8 mouse cellular contexts compared by ENCODE assay signal in the genomic region with DNA sequence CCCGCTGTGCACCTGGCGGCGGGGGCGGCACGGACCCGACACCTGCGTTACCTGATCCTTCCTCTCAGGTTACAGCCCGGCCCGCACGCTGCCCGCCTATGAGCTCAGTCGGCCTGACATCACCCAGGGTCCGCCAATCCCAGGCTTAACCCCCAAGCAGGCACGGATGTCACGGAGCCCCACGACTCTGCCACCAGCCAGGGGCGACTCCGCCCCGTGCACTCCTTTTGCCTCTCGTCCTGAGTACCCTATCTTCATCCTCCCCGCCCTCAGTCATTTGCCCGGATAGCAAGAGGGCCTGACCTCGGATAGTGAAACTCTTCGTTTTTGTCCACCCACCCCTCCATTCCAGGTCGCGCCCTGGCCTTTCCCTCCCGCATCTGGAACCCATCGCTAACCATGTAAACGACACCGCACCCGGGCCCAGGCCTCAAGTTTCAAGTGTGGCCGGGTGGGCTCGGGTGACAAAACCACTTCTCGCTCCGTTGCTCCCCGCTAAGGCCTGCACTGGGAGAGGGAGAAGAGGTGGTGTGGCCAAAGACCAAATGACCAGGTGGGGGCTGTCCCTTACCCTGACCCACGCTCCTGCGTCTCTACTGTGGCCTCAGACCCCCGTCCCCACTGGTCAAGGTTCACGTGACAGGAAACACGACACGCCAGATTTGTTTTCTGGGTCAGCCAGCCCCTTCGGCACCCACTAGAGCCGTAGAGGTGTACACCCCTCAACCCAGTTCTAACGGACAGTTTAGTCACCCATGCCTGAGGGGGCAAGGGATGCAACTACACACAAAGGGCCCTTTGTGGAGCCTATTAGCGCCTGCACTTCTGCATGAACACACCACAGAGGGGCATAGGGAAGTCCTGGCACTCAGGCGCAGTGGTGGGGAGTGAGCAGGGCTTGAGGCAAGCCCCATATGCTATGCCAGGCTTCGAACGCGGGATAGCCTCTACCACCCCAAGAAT. TPM values are rescaled to one million over a fixed set of nuclear protein-coding genes. Genes with fewer than 3 reads are reported as not detected.
DNase-seq lines count a peak whose midpoint lies in the region; ATAC-seq lines count a peak whose summit lies in the region.

No protein-coding gene starts in this region.

- 6% methylated on average over 50 of the region's 50 CpGs for WGBS in heart, embryonic 11.5 days (ENCODE audit: insufficient replicate concordance)
- 5% methylated on average over 50 of the region's 50 CpGs for WGBS in hindbrain, embryonic 15.5 days
- WGBS in midbrain, embryonic 15.5 days, result 6% methylated on average over 50 of the region's 50 CpGs

- H3K27me3 ChIP-seq in heart, embryonic 11.5 days (ENCODE audit: control insufficient read depth, insufficient read depth, low read length), result peaks cover 82% of the 10 kb centered on the region
- peaks cover 77% of the 10 kb centered on the region for H3K27me3 ChIP-seq in hindbrain, embryonic 15.5 days
- peaks cover 76% of the 10 kb centered on the region for H3K27me3 ChIP-seq in midbrain, embryonic 15.5 days (replicated peaks)

- no peaks in the 10 kb centered on the region for H3K36me3 ChIP-seq in heart, embryonic 11.5 days (ENCODE audit: control insufficient read depth, insufficient read depth, low read length)
- H3K36me3 ChIP-seq in hindbrain, embryonic 15.5 days, result no peaks in the 10 kb centered on the region
- no peaks in the 10 kb centered on the region for H3K36me3 ChIP-seq in midbrain, embryonic 15.5 days (replicated peaks)

- DNase-seq in heart, adult 9 months (ENCODE audit: low spot score in 2 of 2), result no peak
- DNase-seq in ZHBTc4 (ENCODE audit: low read depth, low spot score), result peak; percentile 41
- no peak for DNase-seq in ovary, adult 18-20 months (ENCODE audit: low spot score)
- DNase-seq in cerebellum, adult 11 months, result no peak
- no peak for DNase-seq in frontal cortex, postnatal 10 days (ENCODE audit: low spot score in 2 of 2)

- no peaks in the 10 kb centered on the region for H3K9me3 ChIP-seq in heart, embryonic 11.5 days (replicated peaks; ENCODE audit: control insufficient read depth, low read length)
- H3K9me3 ChIP-seq in hindbrain, embryonic 15.5 days, result no peaks in the 10 kb centered on the region
- no peaks in the 10 kb centered on the region for H3K9me3 ChIP-seq in midbrain, embryonic 15.5 days

- no peak for ATAC-seq in heart, embryonic 11.5 days (replicated peaks; ENCODE audit: insufficient number of reproducible peaks, low FRiP score, low TSS enrichment)
- ATAC-seq in hindbrain, embryonic 15.5 days (ENCODE audit: low FRiP score, low read depth), result no peak; the same call in 1 of the 2 replicates
- no peak for ATAC-seq in midbrain, embryonic 15.5 days (replicated peaks)

- H3K9ac ChIP-seq in heart, embryonic 11.5 days (ENCODE audit: low read depth, low read length), result no peak overlapping the region
- H3K9ac ChIP-seq in hindbrain, embryonic 15.5 days, result no peak overlapping the region
- H3K9ac ChIP-seq in midbrain, embryonic 15.5 days, result no peak overlapping the region

- no peak overlapping the region for H3K27ac ChIP-seq in heart, embryonic 11.5 days (ENCODE audit: low read depth, low read length)
- no peak overlapping the region for H3K27ac ChIP-seq in hindbrain, embryonic 15.5 days (replicated peaks)
- H3K27ac ChIP-seq in midbrain, embryonic 15.5 days, result no peak overlapping the region

- H3K4me2 ChIP-seq in heart, embryonic 11.5 days, result peak overlapping the region; percentile 58
- H3K4me2 ChIP-seq in hindbrain, embryonic 15.5 days, result peak overlapping the region; percentile 53
- peak overlapping the region; percentile 56; the same call in 1 of the 2 replicates for H3K4me2 ChIP-seq in midbrain, embryonic 15.5 days

- H3K4me1 ChIP-seq in heart, embryonic 11.5 days (ENCODE audit: control insufficient read depth, insufficient read depth, low read length), result peaks cover 15% of the 10 kb centered on the region
- H3K4me1 ChIP-seq in hindbrain, embryonic 15.5 days (replicated peaks), result peaks cover 25% of the 10 kb centered on the region
- peaks cover 17% of the 10 kb centered on the region for H3K4me1 ChIP-seq in midbrain, embryonic 15.5 days

- peak overlapping the region; percentile 38 for H3K4me3 ChIP-seq in heart, embryonic 11.5 days (ENCODE audit: low read depth, low read length)
- H3K4me3 ChIP-seq in hindbrain, embryonic 15.5 days, result peak overlapping the region; percentile 31; the same call in 1 of the 2 replicates
- H3K4me3 ChIP-seq in midbrain, embryonic 15.5 days, result 0 out of 2 replicates have a peak overlapping the region, but pooled peaks have one; percentile 30

RNA-seq across cellular contexts. Expression of gene Tnfrsf25, which starts 16.4 kb away (rescaled TPM):
- polyA plus RNA-seq in heart, embryonic 11.5 days (2014; fragmentation: Nextera tagmentation; extraction: Ambion mirVana), result 0.27 and 0.58 TPM in 2 replicates
- polyA plus RNA-seq in hindbrain, embryonic 15.5 days (2015; fragmentation: Nextera tagmentation; extraction: Ambion mirVana), result 0.97 and 1.8 TPM in 2 replicates
- 0.80 and 1.0 TPM in 2 replicates for polyA plus RNA-seq in midbrain, embryonic 15.5 days (2015; fragmentation: Nextera tagmentation; extraction: Ambion mirVana)

RNA-seq across cellular contexts. Expression of gene Espn, which starts 20.1 kb away (rescaled TPM):
- 0.90 and 1.3 TPM in 2 replicates for polyA plus RNA-seq in heart, embryonic 11.5 days (2014; fragmentation: Nextera tagmentation; extraction: Ambion mirVana)
- 0.29 and 0.31 TPM in 2 replicates for polyA plus RNA-seq in hindbrain, embryonic 15.5 days (2015; fragmentation: Nextera tagmentation; extraction: Ambion mirVana)
- polyA plus RNA-seq in midbrain, embryonic 15.5 days (2015; fragmentation: Nextera tagmentation; extraction: Ambion mirVana), result 0.13 and 0.19 TPM in 2 replicates

RNA-seq across cellular contexts. Expression of gene Hes2, which starts 26.6 kb away (rescaled TPM):
- polyA plus RNA-seq in heart, embryonic 11.5 days (2014; fragmentation: Nextera tagmentation; extraction: Ambion mirVana), result 0.07 TPM in 1 of 2 replicates, not detected in the other
- not detected in 2 replicates for polyA plus RNA-seq in hindbrain, embryonic 15.5 days (2015; fragmentation: Nextera tagmentation; extraction: Ambion mirVana)
- polyA plus RNA-seq in midbrain, embryonic 15.5 days (2015; fragmentation: Nextera tagmentation; extraction: Ambion mirVana), result not detected in 2 replicates

RNA-seq across cellular contexts. Expression of gene Acot7, which starts 45.8 kb away (rescaled TPM):
- polyA plus RNA-seq in heart, embryonic 11.5 days (2014; fragmentation: Nextera tagmentation; extraction: Ambion mirVana), result 53.1 and 53.6 TPM in 2 replicates
- polyA plus RNA-seq in hindbrain, embryonic 15.5 days (2015; fragmentation: Nextera tagmentation; extraction: Ambion mirVana), result 427 and 433 TPM in 2 replicates
- 409 and 418 TPM in 2 replicates for polyA plus RNA-seq in midbrain, embryonic 15.5 days (2015; fragmentation: Nextera tagmentation; extraction: Ambion mirVana)

RNA-seq across cellular contexts. Expression of gene Plekhg5, which starts 59.8 kb away (rescaled TPM):
- 6.6 and 7.0 TPM in 2 replicates for polyA plus RNA-seq in heart, embryonic 11.5 days (2014; fragmentation: Nextera tagmentation; extraction: Ambion mirVana)
- polyA plus RNA-seq in hindbrain, embryonic 15.5 days (2015; fragmentation: Nextera tagmentation; extraction: Ambion mirVana), result 11.7 and 13.5 TPM in 2 replicates
- polyA plus RNA-seq in midbrain, embryonic 15.5 days (2015; fragmentation: Nextera tagmentation; extraction: Ambion mirVana), result 12.3 and 12.5 TPM in 2 replicates
